Mouse (Mus musculus) neural tube, embryonic 11.5 days (tissue): ENCODE results near the gene Iqca. TPM values are rescaled to one million over a fixed set of nuclear protein-coding genes. Genes with fewer than 3 reads are reported as not detected.

Experiments used
- ATAC-seq: fragments of 200-750 bp; cut with Nextera tagmentation; 2 replicates; pipeline ENCODE4 v1.8.0; 2017; ENCODE audit warnings: moderate number of reproducible peaks, mild to moderate bottlenecking, moderate TSS enrichment, moderate library complexity; ENCODE audit not compliant: insufficient read depth, low FRiP score, low TSS enrichment
- DNase-seq: peaks from one replicate; pipeline ENCODE4 v3.0.0-alpha.2; 2015; ENCODE audit warnings: low spot score
- H3K27ac ChIP-seq: fragments of 300-500 bp; sonication (generic); 2 replicates; pipeline ENCODE4 v1.5.1; 2014; ENCODE audit warnings: low read depth, mild to moderate bottlenecking, low read length
- H3K27me3 ChIP-seq: fragments of 300-500 bp; sonication (generic); 2 replicates; pipeline ENCODE4 v1.6.1; 2014; ENCODE audit warnings: mild to moderate bottlenecking, low read length, mixed read lengths; ENCODE audit not compliant: control insufficient read depth, insufficient read depth
- H3K36me3 ChIP-seq: fragments of 300-500 bp; sonication (generic); 2 replicates; pipeline ENCODE4 v1.6.1; 2014; ENCODE audit warnings: mild to moderate bottlenecking, low read length, moderate library complexity, mixed read lengths; ENCODE audit not compliant: control insufficient read depth, insufficient read depth
- H3K4me1 ChIP-seq: fragments of 300-500 bp; sonication (generic); 2 replicates; pipeline ENCODE4 v1.6.1; 2014; ENCODE audit warnings: low read length, mixed read lengths; ENCODE audit not compliant: control insufficient read depth, insufficient read depth
- H3K4me2 ChIP-seq: fragments of 300-500 bp; sonication (generic); 2 replicates; pipeline ENCODE4 v1.6.1; 2014; ENCODE audit warnings: low read depth, mild to moderate bottlenecking, moderate library complexity
- H3K4me3 ChIP-seq: fragments of 300-500 bp; sonication (generic); 2 replicates; pipeline ENCODE4 v1.5.1; 2014; ENCODE audit warnings: low read depth, low read length
- H3K9ac ChIP-seq: fragments of 300-500 bp; sonication (generic); 2 replicates; pipeline ENCODE4 v1.6.1; 2014; ENCODE audit warnings: mild to moderate bottlenecking, low read length
- H3K9me3 ChIP-seq: fragments of 300-500 bp; sonication (generic); 2 replicates; pipeline ENCODE4 v1.6.1; 2016; ENCODE audit warnings: low read length; ENCODE audit not compliant: control insufficient read depth
- WGBS: fragments of 180-500 bp; shearing (Covaris S2); extraction: QIAGEN DNeasy Blood & Tissue Kit; methylation state at CpG from one replicate; pipeline ENCODE4 v1.1.7; 2014; 5-methylcytosine and 5-hydroxymethylcytosine counted together
- polyA plus RNA-seq: library from polyadenylated mRNA; unstranded; fragments of >200 nt; fragmentation: Nextera tagmentation; extraction: Ambion mirVana; gene quantifications from 2 replicates; pipeline ENCODE4 v1.2.1, GENCODE M21; 2014

Gene Iqca
- polyA plus RNA-seq, 1 experiment from 2014 or later: 0.11 TPM

DNA sequence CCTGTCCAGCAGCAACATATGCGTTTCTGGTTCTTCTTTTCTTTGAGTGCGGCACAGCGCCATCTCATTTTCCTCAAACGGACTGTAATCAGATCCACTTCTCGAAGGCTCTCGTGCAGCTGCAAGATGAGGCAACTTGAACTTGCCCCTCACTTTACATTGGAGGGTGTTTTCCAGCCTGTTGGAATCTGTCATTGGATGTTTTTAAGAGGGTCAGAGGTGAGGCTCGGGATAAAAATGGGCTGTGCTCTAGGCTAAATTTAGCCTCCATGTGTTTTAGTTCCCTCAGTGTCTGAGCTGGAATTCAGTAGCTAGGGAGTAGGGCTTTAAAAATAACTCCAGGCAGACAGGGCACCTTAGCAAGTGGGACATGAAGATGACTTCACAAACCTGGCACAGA is 155.1 kb downstream of the Iqca start:
- Histone ChIP-seq H3K4me3 (no peak overlapping the region), H3K4me1 (peaks cover 3% of the 10 kb centered on the region; the same call in 1 of the 2 replicates), H3K27me3 (peaks cover 10% of the 10 kb centered on the region), H3K27ac (no peak overlapping the region), H3K9me3 (no peaks in the 10 kb centered on the region), H3K36me3 (no peaks in the 10 kb centered on the region), H3K9ac (no peak overlapping the region), H3K4me2 (no peak overlapping the region)
- WGBS: 62% methylated on average over 7 of the region's 7 CpGs
- DNase-seq: no peak
- no peak for ATAC-seq

DNA sequence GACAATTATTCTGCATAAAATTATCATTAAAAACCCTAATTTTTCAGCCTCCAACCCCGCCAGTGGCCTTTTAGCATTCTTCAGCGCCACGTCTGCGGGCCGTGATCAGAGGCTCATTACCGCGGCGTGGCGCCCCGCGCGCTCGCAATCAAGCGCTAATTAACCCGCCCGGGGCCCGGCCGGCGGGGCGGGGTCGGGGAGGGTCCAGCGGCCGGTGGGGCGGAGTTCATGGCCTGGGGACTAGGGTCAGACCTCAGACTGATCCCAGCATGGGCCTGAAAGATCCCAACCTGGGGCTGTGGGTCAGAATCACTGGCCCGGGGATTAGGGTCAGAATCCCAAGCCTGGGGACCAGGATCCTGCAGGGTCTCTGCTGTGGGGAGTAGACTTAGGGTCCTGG is 160.9 kb downstream of the Iqca start:
- Histone ChIP-seq H3K27ac (no peak overlapping the region), H3K4me2 (peak overlapping the region; percentile 54), H3K9ac (peak overlapping the region; percentile 40; the same call in 1 of the 2 replicates), H3K27me3 (peaks cover 27% of the 10 kb centered on the region), H3K4me3 (peak overlapping the region; percentile 24), H3K9me3 (no peaks in the 10 kb centered on the region), H3K36me3 (no peaks in the 10 kb centered on the region), H3K4me1 (peaks cover 5% of the 10 kb centered on the region)
- ATAC-seq (no peak), DNase-seq (no peak)
- under 1% methylated on average over 25 of the region's 25 CpGs for WGBS

Other genes starting within 250 kb of the Iqca start
- gene Gbx2, start 222.2 kb downstream of the Iqca start, polyA plus RNA-seq: 44.0 and 45.8 TPM in 2 replicates
- gene Asb18, start 138.7 kb downstream of the Iqca start, polyA plus RNA-seq: 0.20 and 0.38 TPM in 2 replicates
- gene Ackr3, start 50.6 kb upstream of the Iqca start, polyA plus RNA-seq: 45.9 and 47.0 TPM in 2 replicates